Mouse (Mus musculus): ENCODE results near the gene Dlg3. TPM values are rescaled to one million over a fixed set of nuclear protein-coding genes. Genes with fewer than 3 reads are reported as not detected.

Dlg3 gene
- total and polyA plus RNA-seq, 2 experiments from 2014 or later, result 2.6 to 42.1 TPM

- no peak for TF ChIP-seq CTCF (IDR thresholded peaks at IDR 0.05; ENCODE audit: low read depth)
- Histone ChIP-seq H3K4me3 (ENCODE audit: low read depth, low read length) (no peak overlapping the region), H3K9me3 (ENCODE audit: low read length) (no peaks in the 10 kb centered on the region), H3K9ac (no peak overlapping the region), H3K27ac (ENCODE audit: low read depth, low read length) (no peak overlapping the region), H3K4me2 (ENCODE audit: low read depth) (no peak overlapping the region), H3K4me1 (ENCODE audit: insufficient read depth) (no peaks in the 10 kb centered on the region), H3K27me3 (ENCODE audit: insufficient read depth, low read length) (no peaks in the 10 kb centered on the region), H3K36me3 (ENCODE audit: insufficient read depth) (no peaks in the 10 kb centered on the region)
- DNase-seq (no peak), ATAC-seq (no peak)
- whole genome bisulfite sequencing, result 52% methylated on average over 6 of the region's 6 CpGs
These were observed 26.7 kb upstream of the Dlg3 start for GRCm38 (mm10) chrX:100740785-100741184.

DNA sequence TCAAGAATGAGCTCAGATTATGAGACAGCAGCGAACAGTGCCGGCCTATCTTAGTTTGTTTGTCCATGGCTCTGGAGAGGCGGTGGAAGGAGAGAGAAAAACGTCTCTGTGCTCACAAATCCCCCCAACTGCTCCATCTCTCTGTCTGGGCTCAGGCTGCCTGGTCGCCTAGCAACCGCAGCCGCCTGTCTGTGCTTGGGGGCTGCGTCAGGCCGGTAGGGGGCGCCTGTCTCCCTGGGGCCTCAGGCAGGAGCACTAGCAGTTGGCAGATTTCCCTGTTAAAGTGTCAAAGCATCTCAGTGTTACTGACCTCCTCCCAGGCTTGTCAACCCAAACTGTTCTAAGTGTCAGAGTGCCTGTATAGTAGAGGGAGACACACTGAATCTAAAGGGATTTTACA, 25.6 kb upstream of the Dlg3 start:
- H3K27me3 ChIP-seq (ENCODE audit: insufficient read depth, low read length), result no peaks in the 10 kb centered on the region
- peak; percentile 73 for TF ChIP-seq CTCF (IDR thresholded peaks at IDR 0.05; ENCODE audit: low read depth)
- H3K36me3 ChIP-seq (ENCODE audit: insufficient read depth), result no peaks in the 10 kb centered on the region
- ATAC-seq, result peak; percentile 87
- no peak overlapping the region for H3K9ac ChIP-seq
- 0 out of 2 replicates have a peak overlapping the region, but pooled peaks have one; percentile 1 for H3K4me2 ChIP-seq (ENCODE audit: low read depth)
- peak overlapping the region; percentile 35; the same call in 1 of the 2 replicates for H3K27ac ChIP-seq (ENCODE audit: low read depth, low read length)
- H3K4me3 ChIP-seq (ENCODE audit: low read depth, low read length), result no peak overlapping the region
- WGBS, result 20% methylated on average over 10 of the region's 10 CpGs
- H3K9me3 ChIP-seq (ENCODE audit: low read length), result no peaks in the 10 kb centered on the region
- peak; percentile 82 for DNase-seq
- H3K4me1 ChIP-seq (ENCODE audit: insufficient read depth), result no peaks in the 10 kb centered on the region

DNA sequence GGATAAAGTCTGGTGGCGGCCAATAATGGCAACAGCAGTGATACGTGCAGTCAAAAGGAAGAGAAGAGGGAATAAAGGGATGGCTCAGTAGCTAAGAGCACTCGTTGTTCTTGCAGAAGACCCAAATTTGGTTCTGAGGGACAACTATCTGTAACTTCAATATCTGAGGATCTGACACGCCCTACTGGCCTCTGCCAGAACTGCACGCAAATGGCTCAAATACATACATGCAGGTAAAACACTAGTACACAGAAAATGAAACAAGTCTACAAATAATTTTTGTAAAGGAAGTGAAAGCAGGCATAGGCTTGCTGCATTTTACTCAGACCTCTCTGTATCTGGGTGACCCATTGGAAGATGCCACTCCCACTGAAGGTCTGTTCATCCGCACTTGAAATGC, 1.7 kb upstream of the Dlg3 start:
- 81% methylated on average over 6 of the region's 6 CpGs for WGBS
- no peak overlapping the region for H3K9ac ChIP-seq
- ATAC-seq (no peak), DNase-seq (no peak)
- no peak overlapping the region for H3K4me3 ChIP-seq (ENCODE audit: low read depth, low read length)
- H3K36me3 ChIP-seq (ENCODE audit: insufficient read depth), result no peaks in the 10 kb centered on the region
- H3K27ac ChIP-seq (ENCODE audit: low read depth, low read length), result no peak overlapping the region
- TF ChIP-seq CTCF (IDR thresholded peaks at IDR 0.05; ENCODE audit: low read depth), result peak; percentile 35; the same call in 1 of the 2 replicates
- no peak overlapping the region for H3K4me2 ChIP-seq (ENCODE audit: low read depth)
- no peaks in the 10 kb centered on the region for H3K27me3 ChIP-seq (ENCODE audit: insufficient read depth, low read length)
- H3K9me3 ChIP-seq (ENCODE audit: low read length), result no peaks in the 10 kb centered on the region
- H3K4me1 ChIP-seq (ENCODE audit: insufficient read depth), result no peaks in the 10 kb centered on the region

- Histone ChIP-seq H3K4me1 (ENCODE audit: insufficient read depth) (no peaks in the 10 kb centered on the region), H3K36me3 (ENCODE audit: insufficient read depth) (no peaks in the 10 kb centered on the region), H3K4me2 (ENCODE audit: low read depth) (peak overlapping the region; percentile 51), H3K9me3 (ENCODE audit: low read length) (no peaks in the 10 kb centered on the region), H3K9ac (peak overlapping the region; percentile 83), H3K27me3 (ENCODE audit: insufficient read depth, low read length) (no peaks in the 10 kb centered on the region), H3K4me3 (ENCODE audit: low read depth, low read length) (peak overlapping the region; percentile 57), H3K27ac (ENCODE audit: low read depth, low read length) (peak overlapping the region; percentile 85)
- peak; percentile 33 for ATAC-seq
- TF ChIP-seq CTCF (IDR thresholded peaks at IDR 0.05; ENCODE audit: low read depth), result no peak
- DNase-seq, result no peak
- 44% methylated on average over 19 of the region's 36 CpGs for WGBS
These were observed 534 bp downstream of the Dlg3 start for GRCm38 (mm10) chrX:100767885-100768626.

DNA sequence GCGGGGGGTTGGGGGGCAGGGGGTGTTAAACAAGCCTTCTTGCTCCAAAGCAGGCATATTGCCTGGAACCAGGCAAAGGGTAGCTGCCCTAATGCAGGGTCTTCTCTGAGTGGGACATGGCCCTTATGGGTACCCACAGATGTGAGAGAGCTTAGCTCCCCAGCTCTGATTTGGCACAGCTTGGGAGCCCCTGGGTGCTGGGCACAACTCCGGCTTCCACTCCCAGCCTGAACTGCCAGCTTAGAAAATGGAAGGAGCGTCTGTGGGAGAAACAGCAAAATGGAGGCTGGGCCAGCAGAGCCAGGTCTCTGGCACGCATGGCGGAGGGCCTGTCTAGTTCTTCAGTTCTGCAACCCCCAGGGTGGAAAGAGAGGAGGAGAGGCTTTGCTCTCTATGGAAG, 1.8 kb downstream of the Dlg3 start:
- peak overlapping the region; percentile 83 for H3K9ac ChIP-seq
- peak overlapping the region; percentile 57 for H3K4me3 ChIP-seq (ENCODE audit: low read depth, low read length)
- TF ChIP-seq CTCF (IDR thresholded peaks at IDR 0.05; ENCODE audit: low read depth), result no peak
- DNase-seq, result no peak
- no peaks in the 10 kb centered on the region for H3K4me1 ChIP-seq (ENCODE audit: insufficient read depth)
- 61% methylated on average over 5 of the region's 5 CpGs for WGBS
- no peaks in the 10 kb centered on the region for H3K9me3 ChIP-seq (ENCODE audit: low read length)
- peak overlapping the region; percentile 51 for H3K4me2 ChIP-seq (ENCODE audit: low read depth)
- peak; percentile 15 for ATAC-seq
- no peaks in the 10 kb centered on the region for H3K36me3 ChIP-seq (ENCODE audit: insufficient read depth)
- H3K27ac ChIP-seq (ENCODE audit: low read depth, low read length), result peak overlapping the region; percentile 85
- H3K27me3 ChIP-seq (ENCODE audit: insufficient read depth, low read length), result no peaks in the 10 kb centered on the region

GRCm38 (mm10) chrX:100774341-100774811, 6.9 kb downstream of the Dlg3 start:
- 19% methylated on average over 23 of the region's 23 CpGs for WGBS
- TF ChIP-seq CTCF (IDR thresholded peaks at IDR 0.05; ENCODE audit: low read depth), result peak; percentile 52
- H3K4me2 ChIP-seq (ENCODE audit: low read depth), result peak overlapping the region; percentile 31
- no peak overlapping the region for H3K4me3 ChIP-seq (ENCODE audit: low read depth, low read length)
- ATAC-seq (no peak), DNase-seq (peak; percentile 39)
- no peaks in the 10 kb centered on the region for H3K9me3 ChIP-seq (ENCODE audit: low read length)
- H3K36me3 ChIP-seq (ENCODE audit: insufficient read depth), result no peaks in the 10 kb centered on the region
- peak overlapping the region; percentile 18; the same call in 1 of the 2 replicates for H3K9ac ChIP-seq
- no peaks in the 10 kb centered on the region for H3K4me1 ChIP-seq (ENCODE audit: insufficient read depth)
- H3K27ac ChIP-seq (ENCODE audit: low read depth, low read length), result no peak overlapping the region
- H3K27me3 ChIP-seq (ENCODE audit: insufficient read depth, low read length), result no peaks in the 10 kb centered on the region

DNA sequence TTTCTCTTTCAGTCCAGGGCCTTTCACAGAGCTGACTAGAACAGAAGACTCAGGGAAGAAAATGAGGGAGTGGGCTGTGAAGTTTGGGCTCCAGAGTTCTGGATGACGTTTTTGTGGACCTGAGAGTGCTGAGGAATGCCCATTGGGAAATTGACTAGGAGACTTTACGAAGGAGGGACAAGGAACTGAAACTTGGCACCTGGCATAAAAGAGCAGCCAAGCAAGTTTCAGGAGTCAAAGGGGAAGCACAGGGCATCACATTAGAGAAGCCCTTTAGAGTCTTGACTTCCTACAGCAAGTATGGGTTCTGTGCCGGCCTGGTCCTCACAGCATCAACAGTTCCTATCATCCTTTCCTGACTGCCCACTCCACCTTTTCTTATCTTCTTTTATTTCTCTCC, 7.9 kb downstream of the Dlg3 start:
- H3K36me3 ChIP-seq (ENCODE audit: insufficient read depth), result no peaks in the 10 kb centered on the region
- no peaks in the 10 kb centered on the region for H3K9me3 ChIP-seq (ENCODE audit: low read length)
- ATAC-seq (no peak), DNase-seq (no peak)
- no peak overlapping the region for H3K9ac ChIP-seq
- no peak overlapping the region for H3K4me3 ChIP-seq (ENCODE audit: low read depth, low read length)
- no peaks in the 10 kb centered on the region for H3K27me3 ChIP-seq (ENCODE audit: insufficient read depth, low read length)
- 82% methylated on average over 3 of the region's 3 CpGs for WGBS
- H3K4me1 ChIP-seq (ENCODE audit: insufficient read depth), result no peaks in the 10 kb centered on the region
- no peak overlapping the region for H3K4me2 ChIP-seq (ENCODE audit: low read depth)
- TF ChIP-seq CTCF (IDR thresholded peaks at IDR 0.05; ENCODE audit: low read depth), result no peak
- no peak overlapping the region for H3K27ac ChIP-seq (ENCODE audit: low read depth, low read length)
